Mouse (Mus musculus) neural tube, embryonic 11.5 days (tissue): ENCODE measurements at regions not wholly inside any gene's neighbourhood (a gene's known extent, or its start where the extent isn't known, plus 50 kb on each side); places are given as distances from the start of the nearest gene placed in this dataset.

Source experiments
- ATAC-seq: fragments of 200-750 bp; cut with Nextera tagmentation; 2 replicates; pipeline ENCODE4 v1.8.0; 2017; ENCODE audit warnings: moderate number of reproducible peaks, mild to moderate bottlenecking, moderate TSS enrichment, moderate library complexity; ENCODE audit not compliant: insufficient read depth, low FRiP score, low TSS enrichment
- DNase-seq: peaks from one replicate; pipeline ENCODE4 v3.0.0-alpha.2; 2015; ENCODE audit warnings: low spot score
- H3K27ac ChIP-seq: fragments of 300-500 bp; sonication (generic); 2 replicates; pipeline ENCODE4 v1.5.1; 2014; ENCODE audit warnings: low read depth, mild to moderate bottlenecking, low read length
- H3K27me3 ChIP-seq: fragments of 300-500 bp; sonication (generic); 2 replicates; pipeline ENCODE4 v1.6.1; 2014; ENCODE audit warnings: mild to moderate bottlenecking, low read length, mixed read lengths; ENCODE audit not compliant: control insufficient read depth, insufficient read depth
- H3K36me3 ChIP-seq: fragments of 300-500 bp; sonication (generic); 2 replicates; pipeline ENCODE4 v1.6.1; 2014; ENCODE audit warnings: mild to moderate bottlenecking, low read length, moderate library complexity, mixed read lengths; ENCODE audit not compliant: control insufficient read depth, insufficient read depth
- H3K4me1 ChIP-seq: fragments of 300-500 bp; sonication (generic); 2 replicates; pipeline ENCODE4 v1.6.1; 2014; ENCODE audit warnings: low read length, mixed read lengths; ENCODE audit not compliant: control insufficient read depth, insufficient read depth
- H3K4me2 ChIP-seq: fragments of 300-500 bp; sonication (generic); 2 replicates; pipeline ENCODE4 v1.6.1; 2014; ENCODE audit warnings: low read depth, mild to moderate bottlenecking, moderate library complexity
- H3K4me3 ChIP-seq: fragments of 300-500 bp; sonication (generic); 2 replicates; pipeline ENCODE4 v1.5.1; 2014; ENCODE audit warnings: low read depth, low read length
- H3K9ac ChIP-seq: fragments of 300-500 bp; sonication (generic); 2 replicates; pipeline ENCODE4 v1.6.1; 2014; ENCODE audit warnings: mild to moderate bottlenecking, low read length
- H3K9me3 ChIP-seq: fragments of 300-500 bp; sonication (generic); 2 replicates; pipeline ENCODE4 v1.6.1; 2016; ENCODE audit warnings: low read length; ENCODE audit not compliant: control insufficient read depth
- WGBS: fragments of 180-500 bp; shearing (Covaris S2); extraction: QIAGEN DNeasy Blood & Tissue Kit; methylation state at CpG from one replicate; pipeline ENCODE4 v1.1.7; 2014; 5-methylcytosine and 5-hydroxymethylcytosine counted together

- DNase-seq = no peak
- Histone ChIP-seq H3K27me3 (no peaks in the 10 kb centered on the region), H3K27ac (no peak overlapping the region), H3K9me3 (no peaks in the 10 kb centered on the region), H3K4me1 (no peaks in the 10 kb centered on the region), H3K36me3 (no peaks in the 10 kb centered on the region), H3K4me2 (no peak overlapping the region), H3K9ac (no peak overlapping the region), H3K4me3 (no peak overlapping the region)
- ATAC-seq = no peak
- 83% methylated on average over 6 of the region's 6 CpGs for WGBS
Observed at GRCm38 (mm10) chr7:145092392-145093176, 115.3 kb downstream of the 1810010D01Rik start.

- WGBS = 90% methylated on average over 4 of the region's 4 CpGs
- no peaks in the 10 kb centered on the region for H3K9me3 ChIP-seq
- H3K4me3 ChIP-seq = no peak overlapping the region
- DNase-seq (no peak), ATAC-seq (no peak)
- H3K4me2 ChIP-seq = no peak overlapping the region
- H3K4me1 ChIP-seq = no peaks in the 10 kb centered on the region
- no peak overlapping the region for H3K9ac ChIP-seq
- no peaks in the 10 kb centered on the region for H3K36me3 ChIP-seq
- no peak overlapping the region for H3K27ac ChIP-seq
- H3K27me3 ChIP-seq = no peaks in the 10 kb centered on the region
Observed at GRCm38 (mm10) chr7:145090849-145091248, 117.1 kb downstream of the 1810010D01Rik start.

GRCm38 (mm10) chr7:145089315-145089721 is 118.6 kb downstream of the 1810010D01Rik start:
- H3K36me3 ChIP-seq = no peaks in the 10 kb centered on the region
- H3K27me3 ChIP-seq = no peaks in the 10 kb centered on the region
- no peak overlapping the region for H3K9ac ChIP-seq
- no peak overlapping the region for H3K27ac ChIP-seq
- no peaks in the 10 kb centered on the region for H3K9me3 ChIP-seq
- no peaks in the 10 kb centered on the region for H3K4me1 ChIP-seq
- WGBS = 89% methylated on average over 3 of the region's 3 CpGs
- DNase-seq = no peak
- no peak for ATAC-seq
- H3K4me2 ChIP-seq = no peak overlapping the region
- H3K4me3 ChIP-seq = no peak overlapping the region

- H3K27ac ChIP-seq = no peak overlapping the region
- H3K4me3 ChIP-seq = no peak overlapping the region
- no peaks in the 10 kb centered on the region for H3K9me3 ChIP-seq
- H3K4me1 ChIP-seq = no peaks in the 10 kb centered on the region
- WGBS = 85% methylated on average over 3 of the region's 3 CpGs
- no peak overlapping the region for H3K9ac ChIP-seq
- ATAC-seq (no peak), DNase-seq (no peak)
- H3K4me2 ChIP-seq = no peak overlapping the region
- no peaks in the 10 kb centered on the region for H3K36me3 ChIP-seq
- H3K27me3 ChIP-seq = no peaks in the 10 kb centered on the region
Observed at GRCm38 (mm10) chr7:145088655-145089054, 119.3 kb downstream of the 1810010D01Rik start.

- H3K27me3 ChIP-seq = no peaks in the 10 kb centered on the region
- no peak overlapping the region for H3K4me2 ChIP-seq
- no peak overlapping the region for H3K4me3 ChIP-seq
- DNase-seq (no peak), ATAC-seq (no peak)
- no peaks in the 10 kb centered on the region for H3K9me3 ChIP-seq
- H3K27ac ChIP-seq = no peak overlapping the region
- no peak overlapping the region for H3K9ac ChIP-seq
- H3K4me1 ChIP-seq = no peaks in the 10 kb centered on the region
- H3K36me3 ChIP-seq = no peaks in the 10 kb centered on the region
- WGBS = 73% methylated on average over 5 of the region's 5 CpGs
Observed at GRCm38 (mm10) chr7:145087790-145088189, 120.1 kb downstream of the 1810010D01Rik start.

- Histone ChIP-seq H3K27ac (no peak overlapping the region), H3K27me3 (no peaks in the 10 kb centered on the region), H3K9me3 (no peaks in the 10 kb centered on the region), H3K4me2 (no peak overlapping the region), H3K4me3 (no peak overlapping the region), H3K36me3 (no peaks in the 10 kb centered on the region), H3K9ac (no peak overlapping the region), H3K4me1 (no peaks in the 10 kb centered on the region)
- DNase-seq (no peak), ATAC-seq (no peak)
- WGBS = 78% methylated on average over 9 of the region's 9 CpGs
Observed at GRCm38 (mm10) chr7:145082917-145083752, 124.8 kb downstream of the 1810010D01Rik start.

GRCm38 (mm10) chr7:145071996-145072790 is 132.5 kb upstream of the Ccnd1 start:
- Histone ChIP-seq H3K27ac (no peak overlapping the region), H3K27me3 (no peaks in the 10 kb centered on the region), H3K9me3 (no peaks in the 10 kb centered on the region), H3K9ac (no peak overlapping the region), H3K4me3 (no peak overlapping the region), H3K36me3 (no peaks in the 10 kb centered on the region), H3K4me1 (no peaks in the 10 kb centered on the region), H3K4me2 (no peak overlapping the region)
- DNase-seq = no peak
- ATAC-seq = no peak
- 86% methylated on average over 5 of the region's 5 CpGs for WGBS

GRCm38 (mm10) chr7:145071533-145071932 is 131.8 kb upstream of the Ccnd1 start:
- no peaks in the 10 kb centered on the region for H3K27me3 ChIP-seq
- 72% methylated on average over 2 of the region's 2 CpGs for WGBS

More at GRCm38 (mm10) chr7:145071533-145071932, 131.8 kb upstream of the Ccnd1 start:
- no peak overlapping the region for H3K4me2 ChIP-seq
- H3K4me3 ChIP-seq = no peak overlapping the region
- H3K36me3 ChIP-seq = no peaks in the 10 kb centered on the region
- H3K27ac ChIP-seq = no peak overlapping the region
- no peak for DNase-seq
- no peaks in the 10 kb centered on the region for H3K9me3 ChIP-seq
- H3K4me1 ChIP-seq = no peaks in the 10 kb centered on the region
- H3K9ac ChIP-seq = no peak overlapping the region
- ATAC-seq = no peak
